Mouse (Mus musculus): ENCODE data around the gene Lrrc28.

DNA sequence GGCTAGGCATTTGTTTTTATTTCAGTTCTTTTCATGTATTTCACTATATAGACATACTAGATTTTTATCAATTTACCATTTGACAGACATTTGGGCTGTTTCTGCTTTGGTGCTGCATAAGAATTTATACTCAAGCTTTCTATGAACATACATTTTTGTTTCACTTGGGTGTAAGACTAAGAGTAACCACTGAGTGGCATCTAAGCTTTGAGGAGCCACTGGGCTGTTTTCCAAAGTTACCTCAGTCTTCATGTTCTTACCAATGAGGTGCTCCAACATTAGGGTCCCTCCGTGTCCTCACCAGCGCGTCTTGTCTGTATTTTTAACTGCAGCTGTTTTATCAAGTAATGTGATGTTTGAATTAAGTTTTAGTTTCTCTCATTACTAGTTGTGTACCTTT, 41.5 kb upstream of the Lrrc28 start:
- no peak for TF ChIP-seq EP300 (IDR thresholded peaks at IDR 0.05; ENCODE audit: insufficient read depth, low read depth, low read length)
- TF ChIP-seq CTCF (IDR thresholded peaks at IDR 0.05): peak; percentile 34
- TF ChIP-seq POLR2A (IDR thresholded peaks at IDR 0.05; ENCODE audit: insufficient read depth, low read depth, low read length): no peak
